Mouse (Mus musculus): Measurements from ENCODE around the gene Cul3. TPM values are rescaled to one million over a fixed set of nuclear protein-coding genes. Genes with fewer than 3 reads are reported as not detected.

Cul3 gene
- total RNA-seq, 2 experiments from 2014 or later, result 74.6 to 304 TPM

Other genes starting within 250 kb of the Cul3 start
- gene Fam124b, start 122.0 kb downstream of the Cul3 start, total RNA-seq (2014; fragmentation: Nextera tagmentation), result not detected in 2 replicates
- not detected in 2 replicates for gene Fam124b, start 122.0 kb downstream of the Cul3 start, total RNA-seq (2017)
- gene Gm45261, start 121.0 kb upstream of the Cul3 start, total RNA-seq (2014; fragmentation: Nextera tagmentation), result not detected in 2 replicates
- gene Gm45261, start 121.0 kb upstream of the Cul3 start, total RNA-seq (2017), result not detected in 2 replicates